In the genomic region with DNA sequence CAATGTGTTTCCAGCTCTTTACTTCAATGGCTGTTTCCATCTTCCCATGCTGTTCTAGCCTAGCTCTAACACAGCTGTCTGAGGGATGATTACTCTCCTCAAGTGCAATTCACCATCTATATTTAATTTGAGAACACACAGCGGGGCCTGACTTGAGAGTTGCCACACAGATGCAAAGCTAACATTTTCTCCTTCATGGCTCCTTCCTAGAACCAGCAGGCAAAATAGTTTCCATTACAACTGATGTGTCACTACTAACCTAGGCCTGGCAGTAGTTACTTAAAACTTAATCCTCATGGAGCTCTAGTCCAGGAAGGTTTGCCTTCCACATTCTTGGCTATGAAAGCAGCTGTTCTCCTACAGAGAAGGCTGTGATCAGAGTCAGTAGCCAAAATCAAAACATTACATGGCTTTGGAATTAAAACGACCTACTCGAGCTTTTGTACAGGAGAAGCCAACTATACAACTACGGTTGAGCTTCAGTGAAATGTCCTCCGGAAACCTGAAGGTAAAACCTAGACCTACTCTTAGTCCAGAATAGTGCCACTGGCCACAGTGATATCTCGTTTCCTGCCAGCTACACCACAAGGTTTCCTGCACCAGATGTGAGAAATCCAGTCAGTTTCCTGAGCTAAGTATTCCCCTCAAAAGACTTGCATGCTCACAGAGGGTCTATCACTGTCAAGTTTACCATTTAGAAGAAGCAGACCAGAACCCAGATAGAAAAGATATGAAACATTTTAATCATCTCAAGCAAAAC, we compare ENCODE assay signal across 25 mouse cellular contexts.
DNase-seq lines count a peak whose midpoint lies in the region; ATAC-seq and TF ChIP-seq lines count a peak whose summit lies in the region.
"Had no signal": no experiment of that assay in that cellular context is flagged by ENCODE, and none has a peak within 500 bp of the region (broad histone marks: within the 10 kb centered on the region; RNA-seq: fewer than 3 reads in every experiment).

No protein-coding gene starts in this region.

- H3K27ac ChIP-seq in embryonic fibroblast, embryonic 13.5 days (ENCODE audit: insufficient read depth, low read length), result peak overlapping the region; percentile 65
- H3K27ac ChIP-seq: forebrain, embryonic 12.5 days; hindbrain, embryonic 14.5 days; liver, embryonic 14.5 days; midbrain, embryonic 13.5 days had no signal

- H3K4me1 ChIP-seq in embryonic fibroblast, embryonic 13.5 days (ENCODE audit: control insufficient read depth, insufficient read depth, low read length), result no peaks in the 10 kb centered on the region
- H3K4me1 ChIP-seq: forebrain, embryonic 12.5 days; midbrain, embryonic 13.5 days had no signal

- no peak for TF ChIP-seq CTCF in embryonic fibroblast, embryonic 13.5 days (IDR thresholded peaks at IDR 0.05; ENCODE audit: borderline replicate concordance, insufficient read depth, low read length)

- no peak for TF ChIP-seq POLR2A in embryonic fibroblast, embryonic 13.5 days (IDR thresholded peaks at IDR 0.05; ENCODE audit: low read depth, low read length)

- DNase-seq in 3T3-L1 (ENCODE audit: low read depth, low spot score), result peak; percentile 48
- peak; percentile 99 for DNase-seq in 416B (ENCODE audit: low read depth)
- DNase-seq in adipocyte (ENCODE audit: low spot score), result no peak
- DNase-seq in urinary bladder, postnatal 14 days (ENCODE audit: low spot score), result no peak
- DNase-seq in embryo, embryonic 10.5 days (ENCODE audit: low spot score), result no peak
- DNase-seq: adrenal gland, postnatal 14 days; cerebellum, adult 18-20 months; cerebellum, postnatal 10 days; forebrain, postnatal 0 days; gastrocnemius, postnatal 14 days; heart, postnatal 36 days; kidney, adult 11 months; kidney, postnatal 14 days; left cerebral cortex, postnatal 4 days; lung, adult 2 months; lung, postnatal 14 days; spleen, adult 18-20 months; thymus, postnatal 25 days had no signal

- H3K4me3 ChIP-seq in embryonic fibroblast, embryonic 13.5 days (ENCODE audit: insufficient read depth, low read length), result no peak overlapping the region
- H3K4me3 ChIP-seq: forebrain, embryonic 12.5 days; midbrain, embryonic 13.5 days had no signal

- peak; percentile 84 for ATAC-seq in megakaryocyte progenitor cell, adult 5-6 weeks (replicated peaks; ENCODE audit: poor library complexity)
- ATAC-seq: forebrain, postnatal 0 days; midbrain, embryonic 13.5 days; Patski had no signal

Comparison
In these comparisons a context has a peak if more than half of its experiments do, and no peak if none do; other contexts are left out.
1. DNase-seq: peak in 3T3-L1 (single experiment) and 416B (single experiment); none in adipocyte (single experiment), urinary bladder, postnatal 14 days (single experiment) and embryo, embryonic 10.5 days (single experiment).